Mouse (Mus musculus) embryonic fibroblast, embryonic 13.5 days (primary cell): ENCODE measurements at regions not wholly inside any gene's neighbourhood (a gene's known extent, or its start where the extent isn't known, plus 50 kb on each side); places are given as distances from the start of the nearest gene placed in this dataset.

Source experiments
- H3K27ac ChIP-seq: 2 replicates; pipeline ENCODE4 v1.5.1; 2012; ENCODE audit warnings: low read length, control low read depth, inconsistent platforms; ENCODE audit not compliant: insufficient read depth
- H3K4me1 ChIP-seq: 2 replicates; pipeline ENCODE4 v1.6.1; 2011; ENCODE audit warnings: low read length; ENCODE audit not compliant: control insufficient read depth, insufficient read depth
- H3K4me3 ChIP-seq: 2 replicates; pipeline ENCODE4 v1.5.1; 2011; ENCODE audit warnings: mild to moderate bottlenecking, control low read depth, low read length; ENCODE audit not compliant: insufficient read depth
- CTCF ChIP-seq: IDR thresholded peaks from 2 replicates; pipeline ENCODE4 v1.5.1; 2011; ENCODE audit warnings: mild to moderate bottlenecking, control low read depth, low read length, moderate library complexity, borderline replicate concordance; ENCODE audit not compliant: insufficient read depth
- POLR2A ChIP-seq: IDR thresholded peaks from 2 replicates; pipeline ENCODE4 v1.6.1; 2011; ENCODE audit warnings: low read depth, mild to moderate bottlenecking, control low read depth, low read length, moderate library complexity

DNA sequence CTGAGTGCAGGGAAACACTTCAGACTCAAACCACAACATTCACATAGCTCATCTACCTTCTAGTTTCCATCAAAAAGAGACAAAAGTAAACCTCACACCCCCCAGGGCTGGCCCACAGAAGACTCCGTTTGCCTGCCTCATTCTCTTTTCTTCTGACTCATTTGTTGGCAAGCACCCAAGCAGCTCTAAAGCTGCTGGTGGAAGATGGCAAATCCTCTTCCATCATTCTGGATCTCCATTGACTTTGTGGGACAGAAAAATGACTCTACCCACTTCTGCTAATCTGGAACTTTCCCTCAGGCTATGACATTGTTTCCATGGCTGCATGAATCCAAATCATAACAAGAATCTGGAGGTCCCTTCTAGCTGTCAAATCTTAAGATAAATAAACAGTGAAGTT, 99.9 kb downstream of the Fzd1 start:
- H3K27ac ChIP-seq = no peak overlapping the region
- H3K4me3 ChIP-seq = no peak overlapping the region
- H3K4me1 ChIP-seq = peaks cover 3% of the 10 kb centered on the region; the same call in 1 of the 2 replicates
- TF ChIP-seq CTCF (no peak), POLR2A (no peak)

DNA sequence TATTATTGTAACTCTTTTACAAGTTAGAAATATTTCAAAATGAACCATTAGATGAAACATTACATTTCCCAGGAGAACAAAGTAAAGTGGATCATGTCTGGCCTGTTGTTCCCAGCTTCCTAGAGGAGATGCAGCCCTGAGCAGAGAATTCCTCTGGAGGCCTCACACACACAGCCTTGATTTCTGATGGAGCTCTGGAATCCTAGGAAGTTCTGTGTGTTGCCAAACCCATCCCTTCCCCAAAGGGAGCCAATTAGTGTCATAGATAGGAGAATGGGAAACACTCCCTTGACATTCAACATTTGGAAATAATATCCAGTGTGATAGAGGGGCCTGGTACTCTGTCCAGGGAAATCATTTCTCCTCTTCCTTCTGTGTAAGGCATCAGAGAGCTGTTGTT, 103.6 kb downstream of the Fzd1 start:
- TF ChIP-seq POLR2A (no peak), CTCF (no peak)
- Histone ChIP-seq H3K4me1 (peaks cover 5% of the 10 kb centered on the region), H3K4me3 (no peak overlapping the region), H3K27ac (no peak overlapping the region)

DNA sequence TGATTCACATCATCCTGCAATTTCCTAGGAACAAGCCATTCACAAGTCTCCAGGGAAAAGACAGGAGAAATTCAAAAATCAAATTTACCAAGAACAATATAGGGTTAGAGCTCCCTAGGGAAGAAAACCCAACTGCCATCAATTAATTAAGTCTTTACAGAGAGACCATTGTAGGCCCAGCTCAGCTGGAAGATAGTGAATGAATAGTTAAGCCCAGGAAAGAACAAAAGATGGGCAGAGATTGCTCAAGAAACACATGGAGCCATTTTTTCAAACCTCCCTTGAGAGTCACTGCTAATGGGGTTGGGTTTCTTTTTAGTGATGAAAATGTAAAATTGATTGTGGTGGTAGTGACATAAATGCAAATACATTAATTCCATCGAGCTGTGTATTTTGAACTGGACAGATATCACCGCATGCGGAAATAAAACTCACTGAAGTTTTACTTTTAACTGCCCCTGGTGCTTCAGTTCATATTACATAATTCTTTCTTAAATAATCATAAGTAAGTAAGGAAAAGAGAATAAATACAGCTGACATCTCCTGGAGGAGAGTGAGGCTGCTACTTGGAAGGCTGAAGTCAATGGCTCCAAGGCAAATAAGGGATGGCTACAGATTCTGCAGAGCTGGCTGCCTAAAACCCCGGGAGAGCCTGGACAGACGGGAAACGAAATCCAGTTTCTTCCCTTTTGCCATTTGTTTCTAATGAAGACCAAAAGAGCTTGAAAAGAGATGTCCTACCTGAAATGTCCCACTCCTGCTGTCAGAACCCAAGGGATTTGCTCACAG, 106.5 kb downstream of the Fzd1 start:
- no peak overlapping the region for H3K4me3 ChIP-seq

GRCm38 (mm10) chr5:4650709-4651108, 107.1 kb downstream of the Fzd1 start:
- peak overlapping the region; percentile 79 for H3K27ac ChIP-seq
- no peak for TF ChIP-seq POLR2A
- TF ChIP-seq CTCF = no peak
- H3K4me1 ChIP-seq = peaks cover 2% of the 10 kb centered on the region
- H3K4me3 ChIP-seq = no peak overlapping the region

More for the DNA sequence above, 106.5 kb downstream of the Fzd1 start:
- H3K4me1 ChIP-seq = peaks cover 2% of the 10 kb centered on the region
- H3K27ac ChIP-seq = peak overlapping the region; percentile 38; the same call in 1 of the 2 replicates
- TF ChIP-seq POLR2A (no peak), CTCF (no peak)

DNA sequence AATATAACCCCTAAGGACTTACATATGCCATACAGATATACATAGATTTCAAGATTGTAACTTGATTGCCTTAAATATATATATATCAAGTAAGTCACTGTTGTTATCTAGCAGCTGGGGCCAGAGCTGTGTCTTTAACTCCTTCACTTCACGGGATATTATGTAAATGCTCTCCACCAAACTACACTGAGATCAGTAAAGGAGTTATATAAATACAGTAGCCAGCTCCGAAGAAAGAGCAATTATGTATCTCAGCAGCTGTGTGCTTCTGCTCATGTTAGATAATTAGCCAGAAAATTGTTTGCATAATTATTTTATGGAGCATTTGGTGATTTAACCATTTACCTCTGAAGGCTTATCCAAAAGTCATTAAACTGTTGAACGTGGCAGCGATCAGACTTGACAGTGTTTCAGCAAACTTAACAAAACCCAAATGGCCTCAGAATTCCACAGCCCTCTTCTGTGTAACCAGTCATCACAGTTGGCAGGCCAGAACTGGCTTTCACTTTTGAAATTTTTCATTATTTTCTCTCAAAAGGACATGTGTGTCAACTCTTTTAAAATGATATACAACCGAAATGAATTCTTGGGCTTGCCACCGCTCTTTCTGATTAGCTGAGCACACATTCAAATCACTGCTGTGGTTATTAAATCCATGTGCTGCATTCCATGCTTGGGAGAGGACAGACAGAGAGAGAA, 107.8 kb downstream of the Fzd1 start:
- Histone ChIP-seq H3K4me1 (peaks cover 2% of the 10 kb centered on the region), H3K27ac (peak overlapping the region; percentile 79), H3K4me3 (no peak overlapping the region)
- no peak for TF ChIP-seq CTCF
- TF ChIP-seq POLR2A = peak; percentile 28; the same call in 1 of the 2 replicates

DNA sequence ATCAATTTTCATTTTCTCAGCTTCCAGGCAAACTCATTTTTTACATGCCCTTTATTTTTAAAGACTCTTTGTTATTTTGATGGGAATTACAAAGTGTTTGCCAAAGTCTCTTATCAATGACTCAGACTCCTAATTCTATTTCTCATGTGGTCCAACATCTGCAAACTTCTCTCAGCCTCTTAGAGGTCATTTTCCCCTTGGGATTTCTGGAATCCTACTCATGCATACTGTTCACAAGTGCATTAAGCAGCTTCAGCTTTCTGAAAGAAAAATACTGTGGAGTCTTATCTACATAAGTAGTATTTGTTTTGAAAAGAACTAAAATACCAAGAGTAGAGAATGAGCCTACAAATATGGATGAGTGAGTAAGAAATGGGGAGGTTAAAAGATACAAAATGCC, 116.8 kb downstream of the Fzd1 start:
- H3K27ac ChIP-seq = no peak overlapping the region
- H3K4me3 ChIP-seq = no peak overlapping the region
- no peak for TF ChIP-seq POLR2A
- TF ChIP-seq CTCF = no peak
- no peaks in the 10 kb centered on the region for H3K4me1 ChIP-seq

DNA sequence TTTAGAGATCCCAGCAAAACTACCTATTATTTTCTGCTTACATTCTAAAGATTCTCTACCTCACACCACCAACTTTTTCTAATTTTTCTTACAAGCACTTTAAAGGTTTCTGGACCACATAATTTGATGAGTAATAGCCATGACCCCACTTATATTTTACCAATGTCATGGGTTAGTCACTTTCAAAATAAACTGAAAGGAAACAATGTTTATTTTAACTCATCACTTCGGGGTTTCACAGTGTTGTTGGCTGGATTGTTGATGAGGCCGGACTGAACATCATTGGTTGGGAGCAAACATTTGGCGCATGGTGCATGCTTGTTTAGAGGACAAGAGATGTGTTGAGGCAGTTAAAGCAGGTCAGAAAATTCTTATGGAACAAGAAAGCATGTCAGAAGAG, 124.1 kb downstream of the Fzd1 start:
- Histone ChIP-seq H3K27ac (no peak overlapping the region), H3K4me1 (peaks cover 3% of the 10 kb centered on the region), H3K4me3 (no peak overlapping the region)
- TF ChIP-seq CTCF (no peak), POLR2A (no peak)

DNA sequence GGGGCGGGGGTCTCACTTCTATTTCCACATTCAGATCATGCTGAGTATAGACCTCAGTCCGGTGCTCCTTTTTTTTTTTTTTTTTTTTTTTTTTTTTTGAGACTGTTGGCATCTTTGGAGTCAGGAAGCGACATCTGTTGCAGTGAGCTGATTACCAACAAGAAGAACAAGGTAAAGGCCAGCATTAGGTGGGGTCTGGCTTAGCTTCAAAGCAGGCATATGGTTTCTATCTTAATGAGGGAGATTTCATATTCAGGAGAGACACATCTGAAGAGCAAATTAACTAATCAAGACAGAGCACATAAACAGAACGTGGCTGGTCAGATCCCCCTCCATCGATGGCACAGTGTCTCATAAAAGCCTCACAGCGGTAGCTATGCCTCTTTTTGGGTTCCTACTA, 132.6 kb downstream of the Fzd1 start:
- H3K4me1 ChIP-seq = no peaks in the 10 kb centered on the region; the same call in 1 of the 2 replicates
- TF ChIP-seq CTCF (no peak), POLR2A (no peak)
- H3K27ac ChIP-seq = no peak overlapping the region
- no peak overlapping the region for H3K4me3 ChIP-seq

GRCm38 (mm10) chr5:4623625-4624024, 134.2 kb downstream of the Fzd1 start:
- no peak overlapping the region for H3K4me3 ChIP-seq
- H3K4me1 ChIP-seq = no peaks in the 10 kb centered on the region; the same call in 1 of the 2 replicates
- no peak for TF ChIP-seq POLR2A
- no peak for TF ChIP-seq CTCF
- H3K27ac ChIP-seq = no peak overlapping the region
